Mouse (Mus musculus) CH12.LX (cell line): ENCODE results near the gene Rho. TPM values are rescaled to one million over a fixed set of nuclear protein-coding genes. Genes with fewer than 3 reads are reported as not detected.
A peak's percentile ranks its signal among the peaks of the same experiment; 100 is the strongest.

Experiments
- DNase-seq: peaks from one replicate; pipeline ENCODE4 v3.0.0-alpha.2; 2013; ENCODE audit errors: extremely low read depth
- H3K27ac ChIP-seq: 2 replicates; pipeline ENCODE4 v1.5.1; 2012; ENCODE audit warnings: low read depth, mild to moderate bottlenecking, control low read depth, moderate library complexity; ENCODE audit not compliant: insufficient read depth
- H3K27me3 ChIP-seq: replicated peaks from 2 replicates; pipeline ENCODE3; 2012; ENCODE audit warnings: inconsistent platforms
- H3K36me3 ChIP-seq, 2 experiments: replicated peaks in 1 of 2; 2 replicates each; pipeline versions ENCODE3 to v1.6.1; 2012; ENCODE audit warnings: inconsistent platforms in 1 of 2, low read length in 1 of 2, mild to moderate bottlenecking in 1 of 2, mixed read lengths in 1 of 2, moderate library complexity in 1 of 2; ENCODE audit not compliant: control insufficient read depth in 1 of 2, insufficient read depth in 1 of 2
- H3K4me1 ChIP-seq, 2 experiments: 2 replicates each; pipeline ENCODE4 v1.6.1; 2012; ENCODE audit warnings: inconsistent platforms in 1 of 2, moderate library complexity in 1 of 2; ENCODE audit not compliant: insufficient read depth in 2 of 2, control insufficient read depth in 1 of 2
- H3K4me2 ChIP-seq: 2 replicates; pipeline ENCODE4 v1.6.1; 2012; ENCODE audit warnings: low read depth, mild to moderate bottlenecking, control low read depth; ENCODE audit not compliant: poor library complexity, insufficient read depth, severe bottlenecking
- H3K4me3 ChIP-seq, 3 experiments: fragments of 150-350 bp in 1 of 3; sonication (generic) in 1 of 3; replicated peaks in 1 of 3; 2 replicates each; pipeline versions ENCODE3 to v1.5.1; 2011 to 2012; ENCODE audit warnings: low read depth in 2 of 3, low read length in 2 of 3, mild to moderate bottlenecking in 2 of 3, moderate library complexity in 2 of 3, control low read depth in 1 of 3, improper control_type of control experiment in 1 of 3, inconsistent platforms in 1 of 3, mixed read lengths in 1 of 3; ENCODE audit not compliant: poor library complexity in 1 of 3
- H3K79me2 ChIP-seq: replicated peaks from 2 replicates; pipeline ENCODE4 v1.6.1; 2012; ENCODE audit warnings: mild to moderate bottlenecking, moderate library complexity; ENCODE audit not compliant: control insufficient read depth, poor library complexity, insufficient read depth, severe bottlenecking; ENCODE audit errors: extremely low read depth
- H3K9ac ChIP-seq: 2 replicates; pipeline ENCODE4 v1.6.1; 2012; ENCODE audit warnings: low read depth, mild to moderate bottlenecking, control low read depth, moderate library complexity; ENCODE audit not compliant: insufficient read depth
- H3K9me3 ChIP-seq: replicated peaks from 2 replicates; pipeline ENCODE3; 2012; ENCODE audit warnings: low read length, inconsistent platforms, mixed read lengths
- CHD2 ChIP-seq: IDR thresholded peaks from 2 replicates; pipeline ENCODE4 v1.6.1; 2011; ENCODE audit warnings: low read length, improper control_type of control experiment
- EP300 ChIP-seq: IDR thresholded peaks from 2 replicates; pipeline ENCODE4 v1.6.1; 2011; ENCODE audit warnings: low read length, improper control_type of control experiment
- ETS1 ChIP-seq: conservative IDR thresholded peaks from 2 replicates; pipeline ENCODE4 v1.6.1; 2012; ENCODE audit warnings: low read depth, mild to moderate bottlenecking, inconsistent platforms, low read length, improper control_type of control experiment, moderate library complexity
- HCFC1 ChIP-seq: IDR thresholded peaks from 2 replicates; pipeline ENCODE4 v1.6.1; 2012; ENCODE audit warnings: low read depth, mild to moderate bottlenecking, inconsistent platforms, low read length, improper control_type of control experiment
- IRF4 ChIP-seq: IDR thresholded peaks from 2 replicates; pipeline ENCODE4 v1.6.1; 2014; ENCODE audit warnings: low read depth, mild to moderate bottlenecking, inconsistent platforms, low read length, improper control_type of control experiment
- JUN ChIP-seq: IDR thresholded peaks from 2 replicates; pipeline ENCODE4 v1.6.1; 2011; ENCODE audit warnings: low read depth, mild to moderate bottlenecking, low read length, improper control_type of control experiment, moderate library complexity; ENCODE audit not compliant: insufficient read depth
- JUND ChIP-seq: conservative IDR thresholded peaks from 2 replicates; pipeline ENCODE4 v1.6.1; 2011; ENCODE audit warnings: low read depth, low read length, improper control_type of control experiment
- MAX ChIP-seq: IDR thresholded peaks from 2 replicates; pipeline ENCODE4 v1.6.1; 2011; ENCODE audit warnings: low read length, improper control_type of control experiment
- MEF2A ChIP-seq: IDR thresholded peaks from 2 replicates; pipeline ENCODE4 v1.6.1; 2014; ENCODE audit warnings: low read depth, mild to moderate bottlenecking, inconsistent platforms, low read length, improper control_type of control experiment, borderline replicate concordance
- TCF12 ChIP-seq: IDR thresholded peaks from 2 replicates; pipeline ENCODE4 v1.6.1; 2014; ENCODE audit warnings: low read depth, mild to moderate bottlenecking, inconsistent platforms, low read length, improper control_type of control experiment
- ZKSCAN1 ChIP-seq: IDR thresholded peaks from 2 replicates; pipeline ENCODE4 v1.6.1; 2012; ENCODE audit warnings: low read depth, inconsistent platforms, low read length, improper control_type of control experiment, borderline replicate concordance
- dilution Hi-C: fragments of 300-500 bp; cut with MboI; formaldehyde crosslinking; loops from 2 replicates; pipeline ENCODE4 v1.14.3; 2020; ENCODE audit warnings: low sequenced_read_pairs; ENCODE audit not compliant: extremely low pct_unique_long_range_greater_than_20kb, extremely low pct_ligation_motif_present
- in situ Hi-C: fragments of 300-500 bp; cut with MboI; formaldehyde crosslinking; loops from 3 replicates; pipeline ENCODE4 v1.14.3; 2019; ENCODE audit warnings: low sequenced_read_pairs, low pct_ligation_motif_present, low pct_unique_long_range_greater_than_20kb, mixed read lengths
- polyA plus RNA-seq: library from polyadenylated mRNA; unstranded; fragments of >175 nt; gene quantifications from 2 replicates; pipeline ENCODE4 v1.2.1, GENCODE M21; 2012; ENCODE audit warnings: low read depth; ENCODE audit not compliant: insufficient read length
- total RNA-seq, 2 experiments: library from RNA; depleted of rRNA; stranded (reverse); fragments of 300-350 nt in 1 of 2; fragments of >200 nt in 1 of 2; gene quantifications; 2 replicates each; pipeline ENCODE4 v1.2.3; 2012 to 2014

Gene Rho
- total and polyA plus RNA-seq, 3 experiments = 0.04 TPM; not detected in 1

DNA sequence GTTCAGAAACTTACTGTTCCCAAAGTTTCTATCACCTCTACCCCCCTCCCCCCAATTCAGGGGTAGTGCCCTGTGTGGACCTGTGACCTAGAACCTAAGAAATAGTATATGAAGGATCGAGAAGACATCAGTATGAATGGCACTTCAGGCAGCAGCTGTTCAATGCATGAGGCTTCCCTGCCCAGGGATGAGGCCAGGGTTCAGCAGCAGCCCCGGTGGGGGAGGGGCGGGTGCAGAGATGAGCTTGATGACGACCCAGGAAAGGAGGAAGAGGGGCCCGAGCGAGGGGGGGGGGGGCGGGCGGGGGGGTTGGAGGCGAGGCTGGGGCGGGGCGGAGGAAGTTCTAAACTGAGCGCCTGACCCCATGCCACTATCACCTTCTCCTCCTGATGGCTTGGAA lies 9.6 kb downstream of the Rho start:
- dilution Hi-C loops = no loop called here
- H3K79me2 ChIP-seq = no peaks in the 10 kb centered on the region

GRCm38 (mm10) chr6:115943498-115944427 lies 12.2 kb downstream of the Rho start:
- dilution Hi-C loops (no loop called here), in situ Hi-C loops (loop anchor here (5.0 kb wide), 1 partner anchor 36 kb away; no protein-coding TSS in a partner anchor)
- no peak for DNase-seq
- Histone ChIP-seq H3K27me3 (no peaks in the 10 kb centered on the region), H3K9ac (no peak overlapping the region), H3K79me2 (no peaks in the 10 kb centered on the region), H3K9me3 (no peaks in the 10 kb centered on the region), H3K27ac (no peak overlapping the region), H3K4me2 (no peak overlapping the region), H3K36me3 (no peaks in the 10 kb centered on the region), H3K4me3 (no peak overlapping the region), H3K4me1 (peaks cover 49 to 79% of the 10 kb centered on the region in 2 experiments)
- TF ChIP-seq TCF12 (0 out of 2 replicates have a peak, but pooled peaks have one; percentile 29), JUND (peak; percentile 43; the same call in 1 of the 2 replicates), EP300 (peak; percentile 42), ETS1 (peak; percentile 84), IRF4 (peak; percentile 32; the same call in 1 of the 2 replicates), ZKSCAN1 (no peak), JUN (0 out of 2 replicates have a peak, but pooled peaks have one; percentile 7), CHD2 (peak; percentile 51), MAX (peak; percentile 69), HCFC1 (no peak)

More for the DNA sequence above, 9.6 kb downstream of the Rho start:
- H3K4me2 ChIP-seq = no peak overlapping the region
- H3K9ac ChIP-seq = no peak overlapping the region
- TF ChIP-seq MEF2A (0 out of 2 replicates have a peak, but pooled peaks have one; percentile 13), ETS1 (no peak)
- H3K36me3 ChIP-seq = no peaks in the 10 kb centered on the region
- H3K27me3 ChIP-seq = no peaks in the 10 kb centered on the region
- H3K27ac ChIP-seq = no peak overlapping the region
- in situ Hi-C loops = loop anchor here (5.0 kb wide), 1 partner anchor 34 kb away; no protein-coding TSS in a partner anchor
- peaks cover 37 to 62% of the 10 kb centered on the region in 2 experiments for H3K4me1 ChIP-seq
- no peak overlapping the region for H3K4me3 ChIP-seq
- no peaks in the 10 kb centered on the region for H3K9me3 ChIP-seq
- DNase-seq = peak; percentile 27
